Mouse (Mus musculus): ENCODE measurements around the gene Wdr18.

Gene Wdr18

GRCm38 (mm10) chr10:79959847-79960601, at the start of gene Wdr18:
Gene Wdr18, plus strand, starts transcription at chr10:79960152.
- DNase-seq (ENCODE audit: low read depth, low spot score): peak; percentile 99

GRCm38 (mm10) chr10:79910556-79910955, 49.4 kb upstream of the Wdr18 start, which contains the start of gene Gm26602:
Gene Gm26602, plus strand, starts transcription at chr10:79910856.
- DNase-seq (ENCODE audit: low read depth, low spot score): no peak

GRCm38 (mm10) chr10:79912412-79912811, 47.5 kb upstream of the Wdr18 start:
- no peak for DNase-seq (ENCODE audit: low read depth, low spot score)

- no peak for DNase-seq (ENCODE audit: low read depth, low spot score)
Observed at GRCm38 (mm10) chr10:79914131-79914947, 45.6 kb upstream of the Wdr18 start.

- DNase-seq (ENCODE audit: low read depth, low spot score): no peak
Observed at GRCm38 (mm10) chr10:79914948-79915596, 44.9 kb upstream of the Wdr18 start.

- DNase-seq (ENCODE audit: low read depth, low spot score): no peak
Observed at GRCm38 (mm10) chr10:79916081-79916480, 43.9 kb upstream of the Wdr18 start.

- no peak for DNase-seq (ENCODE audit: low read depth, low spot score)
Observed at GRCm38 (mm10) chr10:79916808-79917531, 43.0 kb upstream of the Wdr18 start, which contains the start of gene Kiss1r. Gene Kiss1r, plus strand, starts transcription at chr10:79916971.

- no peak for DNase-seq (ENCODE audit: low read depth, low spot score)
Observed at GRCm38 (mm10) chr10:79917532-79918100, 42.3 kb upstream of the Wdr18 start.

GRCm38 (mm10) chr10:79918231-79919078, 41.5 kb upstream of the Wdr18 start:
- no peak for DNase-seq (ENCODE audit: low read depth, low spot score)

- DNase-seq (ENCODE audit: low read depth, low spot score): no peak
Observed at GRCm38 (mm10) chr10:79919251-79919849, 40.6 kb upstream of the Wdr18 start.

- DNase-seq (ENCODE audit: low read depth, low spot score): no peak
Observed at GRCm38 (mm10) chr10:79920056-79920890, 39.7 kb upstream of the Wdr18 start.

GRCm38 (mm10) chr10:79920958-79921535, 38.9 kb upstream of the Wdr18 start, which contains the start of gene R3hdm4:
Gene R3hdm4, minus strand, starts transcription at chr10:79921208.
- DNase-seq (ENCODE audit: low read depth, low spot score): no peak

GRCm38 (mm10) chr10:79921572-79921971, 38.4 kb upstream of the Wdr18 start:
- DNase-seq (ENCODE audit: low read depth, low spot score): no peak

GRCm38 (mm10) chr10:79924998-79925784, 34.8 kb upstream of the Wdr18 start:
- peak; percentile 72 for DNase-seq (ENCODE audit: low read depth, low spot score)

- no peak for DNase-seq (ENCODE audit: low read depth, low spot score)
Observed at GRCm38 (mm10) chr10:79925785-79926490, 34.0 kb upstream of the Wdr18 start.

- peak; percentile 88 for DNase-seq (ENCODE audit: low read depth, low spot score)
Observed at GRCm38 (mm10) chr10:79926491-79927323, 33.2 kb upstream of the Wdr18 start, which contains the start of gene Arid3a. Gene Arid3a, plus strand, starts transcription at chr10:79927043.
